Mouse (Mus musculus) heart, postnatal 10 days (tissue): ENCODE results near the gene Ccdc124. TPM values are rescaled to one million over a fixed set of nuclear protein-coding genes. Genes with fewer than 3 reads are reported as not detected.
A peak's percentile ranks its signal among the peaks of the same experiment; 100 is the strongest.

Experiments used
- DNase-seq, 2 experiments: peaks; one replicate each; pipeline ENCODE4 v3.0.0; 2021
- intact Hi-C: fragments of 180-260 bp; cut with DNase I; formaldehyde crosslinking; loops from one replicate; pipeline ENCODE4 v1.15.1; 2025
- total RNA-seq, 2 experiments: library from RNA; stranded (reverse); gene quantifications; 2 replicates each; pipeline ENCODE4 v1.2.3; 2021

Ccdc124 gene
- 10 to 100 TPM; 40.9 to 41.1 TPM for total RNA-seq

- peak; percentile 96 to 97 for DNase-seq
- intact Hi-C loops = loop anchor here (1.0 kb wide), 2 partner anchors 20 to 24 kb away; partner anchors contain the start of gene Rpl18a
Observed at GRCm38 (mm10) chr8:70873364-70873985, at the start of gene Ccdc124. Gene Ccdc124 (minus strand): TSS chr8:70873935.

- DNase-seq = peak; percentile 21 to 25
- intact Hi-C loops = no loop called here
Observed at GRCm38 (mm10) chr8:70920049-70920922, 46.6 kb upstream of the Ccdc124 start.

- no peak for DNase-seq
- intact Hi-C loops = no loop called here
Observed at GRCm38 (mm10) chr8:70914704-70915103, 41.0 kb upstream of the Ccdc124 start.

- intact Hi-C loops = no loop called here
- no peak for DNase-seq
Observed at GRCm38 (mm10) chr8:70913523-70913922, 39.8 kb upstream of the Ccdc124 start.

- intact Hi-C loops = no loop called here
- DNase-seq = no peak
Observed at GRCm38 (mm10) chr8:70912955-70913354, 39.2 kb upstream of the Ccdc124 start.

- intact Hi-C loops = no loop called here
- DNase-seq = peak in 1 of 2 experiments; percentile 24
Observed at GRCm38 (mm10) chr8:70911596-70911995, 37.9 kb upstream of the Ccdc124 start.

- intact Hi-C loops = no loop called here
- no peak for DNase-seq
Observed at GRCm38 (mm10) chr8:70907518-70907917, 33.8 kb upstream of the Ccdc124 start.

- DNase-seq = peak; percentile 80 to 84
- intact Hi-C loops = no loop called here
Observed at GRCm38 (mm10) chr8:70905831-70906736, 32.3 kb upstream of the Ccdc124 start, which contains the start of gene Map1s. Gene Map1s (plus strand): TSS chr8:70905932.

GRCm38 (mm10) chr8:70905463-70905830, 31.7 kb upstream of the Ccdc124 start:
- intact Hi-C loops = no loop called here
- DNase-seq = no peak

GRCm38 (mm10) chr8:70904532-70904931, 30.8 kb upstream of the Ccdc124 start:
- intact Hi-C loops = loop anchor here (5.0 kb wide), 1 partner anchor 298 kb away; no protein-coding TSS in a partner anchor

GRCm38 (mm10) chr8:70903582-70903981, 29.8 kb upstream of the Ccdc124 start:
- intact Hi-C loops = loop anchor here (5.0 kb wide), 1 partner anchor 299 kb away; no protein-coding TSS in a partner anchor
- no peak for DNase-seq

More at GRCm38 (mm10) chr8:70904532-70904931, 30.8 kb upstream of the Ccdc124 start:
- peak in 1 of 2 experiments; percentile 41 for DNase-seq

GRCm38 (mm10) chr8:70903112-70903511, 29.4 kb upstream of the Ccdc124 start:
- intact Hi-C loops = loop anchor here (5.0 kb wide), 1 partner anchor 299 kb away; no protein-coding TSS in a partner anchor
- no peak for DNase-seq

GRCm38 (mm10) chr8:70902211-70902610, 28.5 kb upstream of the Ccdc124 start:
- intact Hi-C loops = loop anchor here (5.0 kb wide), 1 partner anchor 300 kb away; no protein-coding TSS in a partner anchor
- DNase-seq = no peak

GRCm38 (mm10) chr8:70900872-70901387, 27.2 kb upstream of the Ccdc124 start:
- intact Hi-C loops = loop anchor here (5.0 kb wide), 1 partner anchor 301 kb away; no protein-coding TSS in a partner anchor
- DNase-seq = no peak

- no peak for DNase-seq
- intact Hi-C loops = no loop called here
Observed at GRCm38 (mm10) chr8:70899226-70899625, 25.5 kb upstream of the Ccdc124 start.

GRCm38 (mm10) chr8:70898661-70899198, 25.0 kb upstream of the Ccdc124 start:
- intact Hi-C loops = loop anchor here (1.0 kb wide), 1 partner anchor 66 kb away; no protein-coding TSS in a partner anchor
- DNase-seq = no peak

GRCm38 (mm10) chr8:70897681-70898413, 24.1 kb upstream of the Ccdc124 start:
- intact Hi-C loops = loop anchor here (1.0 kb wide), 2 partner anchors 25 to 66 kb away; partner anchors contain the start of gene Ccdc124
- peak; percentile 91 to 92 for DNase-seq

GRCm38 (mm10) chr8:70897021-70897680, 23.4 kb upstream of the Ccdc124 start, which contains the start of gene Rpl18a:
Gene Rpl18a (minus strand): TSS chr8:70897412.
- peak; percentile 97 for DNase-seq
- intact Hi-C loops = loop anchor here (1.0 kb wide), 1 partner anchor 24 kb away; the partner anchor contains the start of gene Ccdc124
